Mouse (Mus musculus) hindbrain, embryonic 13.5 days (tissue): ENCODE results near the gene Lce1j. TPM values are rescaled to one million over a fixed set of nuclear protein-coding genes. Genes with fewer than 3 reads are reported as not detected.

Experiments used
- polyA plus RNA-seq: library from polyadenylated mRNA; unstranded; fragments of >200 nt; fragmentation: Nextera tagmentation; extraction: Ambion mirVana; gene quantifications from 2 replicates; pipeline ENCODE4 v1.2.1, GENCODE M21; 2015

Gene Lce1j
- polyA plus RNA-seq, 1 experiment from 2014 or later = not detected

Other genes starting within 250 kb of the Lce1j start
- gene Ivl, start 216.8 kb downstream of the Lce1j start, polyA plus RNA-seq = not detected in 2 replicates
- gene Smcp, start 201.5 kb downstream of the Lce1j start, polyA plus RNA-seq = not detected in 2 replicates
- not detected in 2 replicates for gene 2210017I01Rik, start 183.0 kb downstream of the Lce1j start, polyA plus RNA-seq
- not detected in 2 replicates for gene Lce6a, start 168.9 kb downstream of the Lce1j start, polyA plus RNA-seq
- gene Lce1a1, start 142.2 kb downstream of the Lce1j start, polyA plus RNA-seq = not detected in 2 replicates
- not detected in 2 replicates for gene Lce1b, start 133.6 kb downstream of the Lce1j start, polyA plus RNA-seq
- gene Lce1a2, start 120.2 kb downstream of the Lce1j start, polyA plus RNA-seq = not detected in 2 replicates
- not detected in 2 replicates for gene Lce1c, start 111.3 kb downstream of the Lce1j start, polyA plus RNA-seq
- not detected in 2 replicates for gene Lce1d, start 103.3 kb downstream of the Lce1j start, polyA plus RNA-seq
- gene Lce1e, start 81.4 kb downstream of the Lce1j start, polyA plus RNA-seq = not detected in 2 replicates
- not detected in 2 replicates for gene Lce1f, start 70.2 kb downstream of the Lce1j start, polyA plus RNA-seq
- not detected in 2 replicates for gene Gm38119, start 51.4 kb downstream of the Lce1j start, polyA plus RNA-seq
- not detected in 2 replicates for gene Lce1g, start 38.2 kb downstream of the Lce1j start, polyA plus RNA-seq
- not detected in 2 replicates for gene Lce1h, start 25.4 kb downstream of the Lce1j start, polyA plus RNA-seq
- gene Lce1i, start 11.6 kb downstream of the Lce1j start, polyA plus RNA-seq = not detected in 2 replicates
- not detected in 2 replicates for gene Lce1k, start 17.4 kb upstream of the Lce1j start, polyA plus RNA-seq
- not detected in 2 replicates for gene Kprp, start 36.7 kb upstream of the Lce1j start, polyA plus RNA-seq
- gene Lce1l, start 60.8 kb upstream of the Lce1j start, polyA plus RNA-seq = not detected in 2 replicates
- not detected in 2 replicates for gene 2310050C09Rik, start 79.7 kb upstream of the Lce1j start, polyA plus RNA-seq
- not detected in 2 replicates for gene Lce3a, start 135.7 kb upstream of the Lce1j start, polyA plus RNA-seq
- not detected in 2 replicates for gene Lce3b, start 142.5 kb upstream of the Lce1j start, polyA plus RNA-seq
- gene Lce3c, start 154.0 kb upstream of the Lce1j start, polyA plus RNA-seq = not detected in 2 replicates
- gene Lce3d, start 166.9 kb upstream of the Lce1j start, polyA plus RNA-seq = not detected in 2 replicates
- gene Lce3e, start 176.5 kb upstream of the Lce1j start, polyA plus RNA-seq = not detected in 2 replicates
- gene Lce3f, start 201.7 kb upstream of the Lce1j start, polyA plus RNA-seq = not detected in 2 replicates
- 1.1 and 1.6 TPM in 2 replicates for gene Crct1, start 225.2 kb upstream of the Lce1j start, polyA plus RNA-seq
- gene Lce1m, start 228.5 kb upstream of the Lce1j start, polyA plus RNA-seq = not detected in 2 replicates